Mouse (Mus musculus) heart, postnatal 25 days (tissue): ENCODE measurements at regions not wholly inside any gene's neighbourhood (a gene's known extent, or its start where the extent isn't known, plus 50 kb on each side); places are given as distances from the start of the nearest gene placed in this dataset.

Experiments
- DNase-seq: peaks from one replicate; pipeline ENCODE4 v3.0.0; 2022; ENCODE audit warnings: low spot score
- intact Hi-C: fragments of 180-260 bp; cut with DNase I; formaldehyde crosslinking; loops from one replicate; pipeline ENCODE4 v1.15.1; 2025

DNA sequence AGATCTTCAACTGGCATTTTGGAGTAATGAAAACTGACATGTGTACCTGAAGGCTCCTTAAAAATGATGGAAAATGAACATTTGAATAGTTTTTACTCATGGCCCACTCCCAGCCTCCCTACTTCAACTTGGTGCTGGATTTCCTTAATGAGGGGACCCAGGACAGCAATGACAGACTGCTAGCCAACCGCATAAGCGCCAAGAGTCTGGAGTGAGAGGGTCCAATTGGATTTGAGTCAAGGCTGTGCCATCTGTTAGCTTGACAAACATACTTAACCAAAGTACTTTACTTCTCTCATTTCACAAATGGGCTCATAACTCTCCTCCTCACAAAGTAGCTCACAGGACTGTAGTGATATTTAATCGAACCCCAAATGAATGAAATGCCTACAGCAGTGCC, 158.2 kb upstream of the Tmpo start:
- no peak for DNase-seq
- intact Hi-C loops: no loop called here

GRCm38 (mm10) chr10:91326661-91327312, 145.7 kb upstream of the Tmpo start:
- no peak for DNase-seq
- intact Hi-C loops: no loop called here

- intact Hi-C loops: no loop called here
- DNase-seq: no peak
These were observed 145.1 kb upstream of the Tmpo start for GRCm38 (mm10) chr10:91326144-91326655.

DNA sequence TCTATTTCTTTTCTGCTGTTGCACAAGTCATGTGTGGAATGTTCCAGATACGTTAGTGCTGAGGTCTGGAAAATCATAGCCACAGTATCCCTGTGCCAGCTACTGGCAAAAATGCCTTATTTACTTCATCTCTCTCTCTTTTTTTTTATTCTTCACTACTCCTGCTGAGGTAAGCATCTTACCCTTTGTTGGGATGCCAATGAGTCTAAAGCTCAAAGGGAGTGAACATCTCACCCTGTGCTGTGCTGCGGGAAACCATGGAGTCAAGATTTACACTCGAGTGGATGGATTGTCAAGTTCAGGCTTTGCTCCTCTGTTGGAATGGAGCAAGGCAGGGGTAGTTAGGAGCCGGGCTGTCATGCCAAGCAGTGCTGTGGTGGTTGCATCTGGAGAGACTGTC, 140.1 kb upstream of the Tmpo start:
- DNase-seq: no peak
- intact Hi-C loops: no loop called here

DNA sequence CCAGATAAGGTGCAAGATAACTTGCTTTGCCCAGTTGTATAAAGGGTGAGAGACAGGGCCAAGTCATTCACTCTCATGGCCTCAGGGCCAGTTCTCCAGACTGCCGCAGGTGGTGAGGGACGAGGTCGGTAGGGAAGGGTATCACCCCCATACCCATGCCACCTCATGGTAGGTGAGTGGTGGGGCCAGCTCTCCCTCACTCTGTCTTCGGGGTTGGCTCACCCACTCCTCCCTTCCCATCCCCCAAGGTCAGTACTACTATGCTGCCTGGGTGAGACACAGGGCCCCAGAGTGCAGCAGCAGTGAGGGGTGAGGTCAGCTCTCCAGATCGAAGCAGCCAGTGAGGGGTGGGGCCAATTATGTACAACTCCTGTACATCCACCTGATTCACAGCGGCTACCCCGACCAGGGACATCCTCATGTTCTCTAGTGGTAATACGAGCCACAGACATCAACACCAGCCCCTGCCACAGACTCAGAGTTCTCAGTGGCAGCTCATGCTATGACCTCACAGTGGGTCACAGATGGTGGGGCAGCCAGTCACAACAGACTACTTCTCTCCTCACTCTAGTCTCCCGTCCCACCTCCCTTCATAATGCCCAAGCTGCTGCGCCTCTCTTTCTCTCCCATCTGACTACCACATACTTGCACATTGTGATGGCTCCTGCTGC, 138.5 kb upstream of the Tmpo start:
- intact Hi-C loops: loop anchor here (10.0 kb wide), 1 partner anchor 115 kb away; no protein-coding TSS in a partner anchor
- no peak for DNase-seq

DNA sequence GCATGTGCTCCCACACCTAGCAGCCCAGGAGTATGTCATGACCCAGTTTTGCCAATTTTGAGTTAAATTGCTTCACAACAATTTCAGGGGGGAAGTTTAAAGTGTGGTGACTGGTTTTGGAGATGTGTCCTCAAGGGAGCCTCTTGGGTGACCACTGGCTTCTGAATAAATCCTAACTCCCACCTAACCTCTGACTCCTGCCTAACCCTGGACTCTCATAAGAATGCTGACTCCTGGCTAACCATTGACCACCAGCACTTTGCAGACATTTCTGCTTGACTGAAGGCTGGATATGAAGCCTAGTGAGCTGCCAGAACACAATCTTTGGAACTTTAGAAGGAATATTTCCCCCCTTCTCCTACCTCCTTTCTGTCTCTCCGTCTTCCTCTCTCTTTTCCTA, 133.3 kb upstream of the Tmpo start:
- intact Hi-C loops: loop anchor here (10.0 kb wide), 1 partner anchor 120 kb away; no protein-coding TSS in a partner anchor
- DNase-seq: no peak

DNA sequence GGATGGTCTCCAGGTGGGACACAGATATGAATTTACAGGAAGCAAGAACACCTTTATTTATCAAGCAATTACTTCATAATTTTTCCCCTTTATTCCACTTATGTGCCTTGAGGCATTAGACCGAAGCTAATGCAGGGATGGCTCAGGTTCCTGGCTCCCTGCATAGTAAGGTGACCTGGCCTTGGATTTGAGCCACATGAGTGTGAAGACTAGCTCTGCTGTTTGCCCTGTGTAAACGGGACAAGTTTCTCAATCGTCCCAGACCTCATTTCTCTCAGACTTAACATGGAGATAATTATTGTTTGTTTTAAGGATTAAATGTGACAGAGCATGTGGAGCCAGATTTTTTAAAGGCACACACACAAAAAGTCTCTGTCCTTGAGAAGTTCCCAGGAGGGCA, 132.2 kb upstream of the Tmpo start:
- DNase-seq: no peak
- intact Hi-C loops: loop anchor here (10.0 kb wide), 1 partner anchor 121 kb away; no protein-coding TSS in a partner anchor

DNA sequence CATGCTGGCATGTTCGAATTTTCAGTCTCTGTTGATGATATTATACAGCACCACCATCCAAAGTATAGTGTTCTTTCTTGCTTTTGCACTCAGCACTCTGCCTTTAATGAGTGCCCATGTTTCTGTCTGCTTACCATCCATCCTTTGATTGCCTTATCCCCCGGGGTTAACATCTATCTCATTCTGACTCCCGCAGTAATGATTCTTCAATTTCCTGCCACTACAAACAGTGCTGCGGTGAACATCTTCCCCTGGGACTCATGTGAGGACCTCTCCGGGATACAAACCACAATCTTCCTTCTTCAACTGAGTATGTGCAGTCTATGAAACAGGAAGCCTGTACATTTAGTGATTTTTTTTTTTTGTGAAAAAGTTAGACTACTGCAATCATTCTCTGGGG, 131.8 kb upstream of the Tmpo start:
- intact Hi-C loops: loop anchor here (10.0 kb wide), 1 partner anchor 122 kb away; no protein-coding TSS in a partner anchor
- no peak for DNase-seq

GRCm38 (mm10) chr10:91300067-91300466, 119.0 kb upstream of the Tmpo start:
- DNase-seq: no peak
- intact Hi-C loops: no loop called here

GRCm38 (mm10) chr10:91297792-91298460, 116.8 kb upstream of the Tmpo start:
- no peak for DNase-seq
- intact Hi-C loops: loop anchor here (5.0 kb wide), 1 partner anchor 1354 kb away; no protein-coding TSS in a partner anchor

GRCm38 (mm10) chr10:91295345-91295744, 114.2 kb upstream of the Tmpo start:
- DNase-seq: no peak
- intact Hi-C loops: loop anchor here (5.0 kb wide), 1 partner anchor 1357 kb away; no protein-coding TSS in a partner anchor

DNA sequence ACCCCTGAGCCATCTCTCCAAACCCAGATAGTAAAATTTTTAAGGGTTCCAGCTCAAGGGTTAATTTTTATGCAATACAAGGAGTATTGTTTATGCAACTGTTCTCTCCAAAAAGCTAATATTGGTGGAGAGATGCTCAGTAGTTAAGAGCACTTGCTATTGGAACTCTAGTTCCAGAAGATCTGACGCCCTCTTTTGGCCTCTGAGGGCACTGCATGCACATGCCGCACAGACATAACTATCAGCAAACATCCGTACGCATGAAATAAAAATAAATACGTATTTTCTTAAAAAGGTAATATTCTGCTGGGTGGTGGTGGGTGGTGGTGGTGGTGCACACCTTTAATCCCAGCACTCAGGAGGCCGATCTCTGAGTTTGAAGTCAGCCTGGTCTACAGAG, 112.1 kb upstream of the Tmpo start:
- intact Hi-C loops: no loop called here
- DNase-seq: no peak

GRCm38 (mm10) chr10:91284259-91284658, 103.1 kb upstream of the Tmpo start:
- DNase-seq: no peak

DNA sequence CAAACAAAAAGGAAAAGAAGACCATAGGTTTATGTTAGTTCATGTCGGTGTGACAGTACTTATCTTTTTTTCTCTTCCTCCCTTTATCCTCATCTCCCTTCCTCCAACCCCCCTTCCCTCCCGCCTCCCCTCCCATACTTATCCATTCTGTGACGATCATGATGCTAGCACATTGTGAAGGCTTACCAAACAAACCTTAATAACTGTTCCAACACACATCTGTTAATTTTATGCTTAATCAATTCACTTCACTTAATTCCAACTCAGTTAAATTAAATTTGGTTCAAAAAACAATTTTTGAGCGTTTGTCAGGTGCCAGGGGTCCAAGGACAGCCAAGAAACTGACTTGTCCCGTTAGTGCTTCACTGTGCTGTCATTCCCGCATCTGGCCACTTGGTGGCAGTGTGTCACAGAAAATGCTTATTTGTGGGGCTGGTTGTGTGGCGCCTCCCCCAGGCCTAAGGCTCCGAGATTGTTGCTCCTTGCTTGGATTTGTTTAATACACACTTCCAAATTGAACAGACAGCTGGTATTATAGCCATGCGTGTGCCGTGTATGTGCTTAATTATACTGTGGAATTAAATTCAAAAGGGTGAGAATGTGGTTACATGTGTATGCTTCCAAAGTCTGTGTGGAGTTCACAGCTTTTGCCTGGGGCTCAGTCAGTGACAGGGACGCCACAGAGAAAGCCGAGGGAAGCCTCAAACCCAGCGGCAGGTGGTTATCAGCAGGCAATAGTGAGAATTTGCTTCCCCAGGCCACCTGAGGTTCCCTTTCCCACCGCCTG, 90.0 kb upstream of the Tmpo start:
- intact Hi-C loops: loop anchor here (5.0 to 10.0 kb wide), 3 partner anchors 1036 to 1741 kb away; no protein-coding TSS in a partner anchor
- peak; percentile 55 for DNase-seq

More at GRCm38 (mm10) chr10:91284259-91284658, 103.1 kb upstream of the Tmpo start:
- intact Hi-C loops: no loop called here

DNA sequence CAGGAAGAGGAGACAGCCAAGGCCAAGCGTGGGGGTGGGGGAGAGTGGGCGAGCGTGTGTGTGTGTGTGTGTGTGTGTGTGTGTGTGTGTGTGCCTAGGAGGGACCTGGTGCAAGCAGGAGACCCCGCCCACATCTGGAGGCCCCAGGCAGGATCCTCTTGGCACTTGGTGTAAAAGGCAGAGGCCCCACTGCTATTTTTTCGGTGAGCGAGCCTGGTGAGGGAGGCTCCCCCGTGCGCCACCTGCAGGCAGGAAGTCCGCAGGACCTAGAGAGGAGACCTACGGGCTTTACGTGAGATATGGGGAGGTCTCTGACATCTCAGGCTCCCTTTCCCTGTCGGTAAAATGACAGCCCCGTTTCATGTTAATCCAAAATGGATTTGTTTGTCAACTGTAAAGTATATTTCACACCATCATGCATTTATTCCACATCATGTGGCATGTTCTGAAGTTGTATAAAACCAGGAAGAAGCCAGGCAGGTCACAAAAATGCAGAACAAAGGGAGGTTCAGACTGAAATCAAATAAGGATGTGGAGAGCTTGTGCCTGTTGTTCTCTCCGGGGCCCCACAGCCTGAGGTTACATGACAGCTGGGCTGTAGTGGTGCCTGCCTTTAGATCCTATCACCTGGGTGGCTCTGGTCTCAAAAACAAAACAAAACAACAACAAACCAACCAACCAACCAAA, 89.3 kb upstream of the Tmpo start:
- intact Hi-C loops: loop anchor here (5.0 to 10.0 kb wide), 3 partner anchors 1037 to 1742 kb away; no protein-coding TSS in a partner anchor

GRCm38 (mm10) chr10:91267886-91268285, 86.8 kb upstream of the Tmpo start:
- DNase-seq: peak; percentile 57
- intact Hi-C loops: no loop called here

More for the DNA sequence above, 89.3 kb upstream of the Tmpo start:
- peak; percentile 25 for DNase-seq

DNA sequence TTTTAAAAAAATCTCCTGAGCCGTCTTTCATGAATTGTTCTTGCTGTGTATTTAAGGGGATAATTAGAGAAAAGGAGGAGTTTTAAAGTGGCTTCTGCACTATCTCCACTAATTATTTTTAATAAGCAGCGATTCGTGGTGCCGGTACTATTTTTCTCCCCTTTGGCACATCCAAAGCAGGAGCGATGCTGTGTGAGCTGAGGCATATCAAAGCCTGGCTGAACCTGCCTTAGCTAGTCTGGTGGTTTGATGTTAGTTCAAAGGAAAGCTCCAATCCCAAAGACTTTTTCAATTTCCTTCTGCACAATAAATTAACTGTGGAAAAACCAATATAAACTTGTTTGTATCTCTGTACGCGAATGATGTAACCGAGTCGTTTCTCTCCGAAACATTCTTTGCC, 79.3 kb upstream of the Tmpo start:
- intact Hi-C loops: no loop called here
- DNase-seq: no peak

GRCm38 (mm10) chr10:91249681-91250195, 68.6 kb upstream of the Tmpo start:
- intact Hi-C loops: loop anchor here (10.0 kb wide), 1 partner anchor 165 kb away; the partner anchor contains the start of genes Apaf1 and Ikbip

GRCm38 (mm10) chr10:91244297-91244696, 63.2 kb upstream of the Tmpo start:
- intact Hi-C loops: loop anchor here (2.0 to 10.0 kb wide), 2 partner anchors 21 to 159 kb away; partner anchors contain the start of genes Apaf1 and Ikbip
- no peak for DNase-seq

More at GRCm38 (mm10) chr10:91249681-91250195, 68.6 kb upstream of the Tmpo start:
- DNase-seq: no peak
